Mouse (Mus musculus) ES-E14 (cell line): ENCODE measurements at regions not wholly inside any gene's neighbourhood (a gene's known extent, or its start where the extent isn't known, plus 50 kb on each side); places are given as distances from the start of the nearest gene placed in this dataset.
"Not testable (repeated sequence)": the region's sequence is repeated elsewhere in the genome, so short reads cannot be mapped to it uniquely, and the experiment has no call there.

Experiments used
- DNase-seq: peaks from one replicate; pipeline ENCODE4 v3.0.0-alpha.2; 2013; ENCODE audit warnings: low read depth, low spot score
- H3K27ac ChIP-seq: 2 replicates; pipeline ENCODE4 v1.5.1; 2012; ENCODE audit warnings: low read depth, mild to moderate bottlenecking, low read length, moderate library complexity, mixed read lengths; ENCODE audit not compliant: poor library complexity, insufficient read depth, severe bottlenecking
- H3K36me3 ChIP-seq: 2 replicates; pipeline ENCODE4 v1.6.1; 2012; ENCODE audit warnings: mild to moderate bottlenecking, low read length, moderate library complexity, mixed read lengths; ENCODE audit not compliant: control insufficient read depth, poor library complexity, insufficient read depth, severe bottlenecking
- H3K4me1 ChIP-seq, 2 experiments: fragments of 150-350 bp in 1 of 2; sonication (generic) in 1 of 2; 2 replicates each; pipeline ENCODE4 v1.6.1; 2012; ENCODE audit warnings: low read length in 2 of 2, mild to moderate bottlenecking in 1 of 2, mixed read lengths in 1 of 2; ENCODE audit not compliant: control insufficient read depth in 2 of 2, insufficient read depth in 2 of 2, poor library complexity in 1 of 2
- H3K4me3 ChIP-seq, 2 experiments: fragments of 150-350 bp in 1 of 2; sonication (generic) in 1 of 2; 2 replicates each; pipeline ENCODE4 v1.5.1; 2012; ENCODE audit warnings: low read length in 2 of 2, low read depth in 1 of 2, mild to moderate bottlenecking in 1 of 2, mixed read lengths in 1 of 2; ENCODE audit not compliant: insufficient read depth in 1 of 2, poor library complexity in 1 of 2, severe bottlenecking in 1 of 2
- H3K9ac ChIP-seq: 2 replicates; pipeline ENCODE4 v1.6.1; 2012; ENCODE audit warnings: low read depth, mild to moderate bottlenecking, low read length, mixed read lengths; ENCODE audit not compliant: poor library complexity, insufficient read depth, severe bottlenecking
- H3K9me3 ChIP-seq: fragments of 150-350 bp; sonication (generic); 2 replicates; pipeline ENCODE4 v1.6.1; 2012; ENCODE audit warnings: low read depth, mild to moderate bottlenecking, low read length; ENCODE audit not compliant: control insufficient read depth, insufficient read depth
- CHD2 ChIP-seq: IDR thresholded peaks from 2 replicates; pipeline ENCODE4 v1.6.1; 2014; ENCODE audit warnings: mild to moderate bottlenecking, low read depth, low read length, inconsistent platforms
- HCFC1 ChIP-seq: IDR thresholded peaks from 2 replicates; pipeline ENCODE4 v1.6.1; 2012; ENCODE audit warnings: low read length, inconsistent platforms, borderline replicate concordance; ENCODE audit not compliant: insufficient read depth
- MAFK ChIP-seq: IDR thresholded peaks from 2 replicates; pipeline ENCODE4 v1.6.1; 2014; ENCODE audit warnings: mild to moderate bottlenecking, low read depth, low read length, inconsistent platforms; ENCODE audit not compliant: insufficient read depth
- ZC3H11A ChIP-seq: IDR thresholded peaks from 2 replicates; pipeline ENCODE4 v1.6.1; 2012; ENCODE audit warnings: low read depth, mild to moderate bottlenecking, inconsistent platforms, low read length, borderline replicate concordance
- ZNF384 ChIP-seq: IDR thresholded peaks from 2 replicates; pipeline ENCODE4 v1.6.1; 2012; ENCODE audit warnings: low read depth, low read length, inconsistent platforms
- in situ Hi-C, 2 experiments: fragments of 600-800 bp; cut with MboI; formaldehyde crosslinking; loops; one replicate each; pipeline ENCODE4 v1.15.1; 2025; ENCODE audit warnings: low sequenced_read_pairs in 2 of 2, inconsistent platforms in 1 of 2; ENCODE audit not compliant: unreplicated experiment in 2 of 2

GRCm38 (mm10) chr12:113769587-113769986 is 225.9 kb downstream of the Adam6a start:
- in situ Hi-C loops = no loop called here
- no peak for TF ChIP-seq ZNF384
- TF ChIP-seq CHD2 = no peak
- TF ChIP-seq ZC3H11A = no peak
- no peak for TF ChIP-seq MAFK
- no peak for TF ChIP-seq HCFC1
- H3K4me1 ChIP-seq = no peaks in the 10 kb centered on the region
- no peaks in the 10 kb centered on the region for H3K36me3 ChIP-seq
- no peaks in the 10 kb centered on the region for H3K9me3 ChIP-seq
- no peak overlapping the region for H3K27ac ChIP-seq
- H3K9ac ChIP-seq = no peak overlapping the region
- no peak overlapping the region for H3K4me3 ChIP-seq
- DNase-seq = no peak

- H3K9me3 ChIP-seq, H3K9ac ChIP-seq, H3K4me1 ChIP-seq, H3K4me3 ChIP-seq, H3K36me3 ChIP-seq, H3K27ac ChIP-seq: not testable (repeated sequence)
- DNase-seq = peak; percentile 51
- in situ Hi-C loops = loop anchor here in 1 of 2 experiments (25.0 kb wide), 1 partner anchor 184 kb away; no protein-coding TSS in a partner anchor
These were observed 252.2 kb downstream of the Adam6a start for GRCm38 (mm10) chr12:113795876-113796275.

DNA sequence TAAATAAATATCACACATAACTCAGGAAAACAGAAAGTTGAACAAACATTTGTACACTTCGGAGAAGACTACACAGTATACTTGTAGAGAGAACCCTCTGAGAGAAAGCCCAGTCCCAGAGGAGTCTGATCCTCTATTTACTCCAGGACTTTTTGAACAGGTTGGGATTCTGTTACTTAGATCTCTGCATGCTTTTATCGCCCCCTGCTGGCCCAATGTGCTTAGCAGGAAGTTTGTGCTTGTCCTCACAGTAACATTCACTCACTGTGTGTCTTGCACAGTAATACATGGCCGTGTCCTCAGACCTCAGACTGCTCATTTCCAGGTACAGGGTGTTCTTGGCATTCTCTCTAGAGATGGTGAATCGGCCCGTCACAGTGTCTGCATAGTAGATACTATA is 282.7 kb downstream of the Adam6a start:
- H3K36me3 ChIP-seq = no peaks in the 10 kb centered on the region
- no peaks in the 10 kb centered on the region for H3K9me3 ChIP-seq
- peak; percentile 75 for DNase-seq
- no peak overlapping the region for H3K4me3 ChIP-seq
- no peak overlapping the region for H3K27ac ChIP-seq
- in situ Hi-C loops = no loop called here
- no peak for TF ChIP-seq HCFC1
- H3K9ac ChIP-seq = no peak overlapping the region
- no peaks in the 10 kb centered on the region for H3K4me1 ChIP-seq

GRCm38 (mm10) chr12:113858893-113859292 is 315.2 kb downstream of the Adam6a start:
- Histone ChIP-seq H3K27ac (no peak overlapping the region), H3K36me3 (no peaks in the 10 kb centered on the region), H3K4me1 (no peaks in the 10 kb centered on the region), H3K9ac (no peak overlapping the region), H3K9me3 (no peaks in the 10 kb centered on the region), H3K4me3 (no peak overlapping the region)
- TF ChIP-seq ZNF384 = no peak
- TF ChIP-seq HCFC1 = no peak
- TF ChIP-seq CHD2 = no peak
- TF ChIP-seq ZC3H11A = no peak
- TF ChIP-seq MAFK = no peak
- in situ Hi-C loops = no loop called here
- peak; percentile 50 for DNase-seq

GRCm38 (mm10) chr12:113878826-113879225 is 335.1 kb downstream of the Adam6a start:
- Histone ChIP-seq H3K4me1 (no peaks in the 10 kb centered on the region), H3K27ac (no peak overlapping the region), H3K9me3 (no peaks in the 10 kb centered on the region), H3K4me3 (no peak overlapping the region), H3K9ac (no peak overlapping the region), H3K36me3 (no peaks in the 10 kb centered on the region)
- DNase-seq = peak; percentile 75
- in situ Hi-C loops = no loop called here
- TF ChIP-seq HCFC1 (no peak), ZC3H11A (no peak), CHD2 (no peak)
